Mouse (Mus musculus) C2C12 (cell line): Measurements from ENCODE around the gene Rabac1.

Source experiments
- CTCF ChIP-seq: IDR thresholded peaks from one replicate; pipeline ENCODE4 v1.5.1; 2011; ENCODE audit not compliant: control insufficient read depth, insufficient read depth, insufficient read length
- MAX ChIP-seq: IDR thresholded peaks from one replicate; pipeline ENCODE4 v1.6.1; 2011; ENCODE audit warnings: mild to moderate bottlenecking, control low read depth
- MYOG ChIP-seq: IDR thresholded peaks from one replicate; pipeline ENCODE4 v1.6.1; 2011; ENCODE audit not compliant: control insufficient read depth, insufficient read length; ENCODE audit errors: extremely low read depth
- USF1 ChIP-seq: IDR thresholded peaks from one replicate; pipeline ENCODE4 v1.6.1; 2011; ENCODE audit warnings: low read depth, mild to moderate bottlenecking, control low read depth, moderate library complexity

DNA sequence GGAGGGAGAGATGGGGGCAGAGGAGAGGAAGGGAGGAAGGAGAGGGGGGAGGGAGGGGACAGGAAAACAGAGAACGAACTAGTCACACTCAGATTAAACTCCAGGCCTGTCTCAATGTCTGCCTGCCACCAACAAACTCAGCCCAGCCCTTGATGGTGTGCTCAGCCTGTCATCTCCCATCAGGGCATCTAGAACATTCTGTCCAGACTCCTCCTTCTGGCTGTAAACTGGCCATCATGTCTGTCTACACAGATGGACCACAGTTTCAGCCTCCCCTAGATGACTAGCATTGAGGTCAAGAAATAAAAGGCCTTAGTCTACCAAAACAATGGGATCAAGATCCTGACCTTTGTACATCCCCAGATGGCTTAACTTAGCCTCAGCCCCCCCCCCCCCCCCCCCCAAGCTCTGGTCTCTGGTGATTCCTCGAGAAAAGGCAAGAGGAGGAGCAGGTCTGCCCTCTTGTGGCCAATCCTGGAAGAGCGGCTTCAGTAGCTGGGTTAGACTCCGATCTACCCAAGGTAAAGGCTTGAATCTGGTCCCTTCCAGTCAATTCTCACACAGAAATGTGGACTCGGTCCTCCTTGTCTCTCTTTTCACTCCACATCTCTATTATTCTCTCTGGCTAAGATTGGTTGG, 7.5 kb downstream of the Rabac1 start:
- TF ChIP-seq CTCF (peak; percentile 41), USF1 (no peak), MAX (no peak), MYOG (no peak)
